Mouse (Mus musculus) bone marrow macrophage, adult 2 months (primary cell): ENCODE measurements around the gene Cacna2d3.

Experiments used
- CTCF ChIP-seq: IDR thresholded peaks from 2 replicates; pipeline ENCODE4 v1.5.1; 2012; ENCODE audit warnings: low read depth, mild to moderate bottlenecking, low read length, moderate library complexity
- POLR2A ChIP-seq: IDR thresholded peaks from 2 replicates; pipeline ENCODE4 v1.6.1; 2012; ENCODE audit warnings: mild to moderate bottlenecking, low read depth, low read length, borderline replicate concordance

- TF ChIP-seq CTCF: no peak
- TF ChIP-seq POLR2A: no peak
These were observed at the start of gene Cacna2d3 for GRCm38 (mm10) chr14:29721488-29722385.
